Mouse (Mus musculus) Patski (cell line): Measurements from ENCODE around the gene Myd88. TPM values are rescaled to one million over a fixed set of nuclear protein-coding genes. Genes with fewer than 3 reads are reported as not detected.
"Not testable (repeated sequence)": the region's sequence is repeated elsewhere in the genome, so short reads cannot be mapped to it uniquely, and the experiment has no call there.

ENCODE experiments used
- ATAC-seq: fragments of 100-300 bp; one replicate; pipeline ENCODE4 v1.8.0; 2021
- CTCF ChIA-PET: fragments of 350-600 bp; sonication (Branson Sonifier 250); formaldehyde crosslinking; loops from one replicate; lab custom pipeline; 2022; ENCODE audit warnings: inconsistent platforms; lab: Charles Lee
- POLR2A ChIA-PET: fragments of 350-600 bp; sonication (Branson Sonifier 250); formaldehyde crosslinking; loops from one replicate; lab custom pipeline; 2022; ENCODE audit warnings: antibody characterized with exemption, inconsistent platforms; lab: Charles Lee
- DNase-seq: peaks from one replicate; pipeline ENCODE4 v3.0.0-alpha.2; 2011; ENCODE audit warnings: low read depth, low spot score
- H3K27me3 ChIP-seq: fragments of 371-371 bp; one replicate; pipeline ENCODE4 v1.5.1; 2021
- CTCF ChIP-seq: fragments of 100-300 bp; IDR thresholded peaks from one replicate; pipeline ENCODE4 v1.5.1; 2021
- in situ Hi-C: fragments of 300-500 bp; cut with MboI; formaldehyde crosslinking; loops from 3 replicates; pipeline ENCODE4 v1.11.1; 2018; ENCODE audit warnings: low pct_unique_long_range_greater_than_20kb, mixed read lengths
- polyA plus RNA-seq: library from polyadenylated mRNA; unstranded; gene quantifications from one replicate; pipeline ENCODE4 v1.2.3, GENCODE M21; 2021

The Myd88 gene
- polyA plus RNA-seq: 29.2 TPM

- DNase-seq (peak; percentile 97), ATAC-seq (peak; percentile 93)
- ChIA-PET CTCF (interaction anchor here (1.4 to 2.2 kb wide), 3 partner anchors 11 to 90 kb away, joined by 3 to 5 read pairs (median 3); no protein-coding TSS in a partner anchor), POLR2A (interaction anchor here (0.9 kb wide), 1 partner anchor 567 kb away, joined by 3 read pairs; no protein-coding TSS in a partner anchor)
- no peaks in the 10 kb centered on the region for H3K27me3 ChIP-seq
- in situ Hi-C loops: no loop called here
- TF ChIP-seq CTCF: no peak
These were observed at the start of gene Myd88 for GRCm38 (mm10) chr9:119340909-119341816. TSS of gene Myd88 (minus strand) at chr9:119341411.

- in situ Hi-C loops: no loop called here
- ChIA-PET POLR2A (no interaction called here), CTCF (interaction anchor here (0.8 kb wide), 1 partner anchor 29 kb away, joined by 3 read pairs; no protein-coding TSS in a partner anchor)
- no peak for DNase-seq
- ATAC-seq: no peak
- no peaks in the 10 kb centered on the region for H3K27me3 ChIP-seq
- no peak for TF ChIP-seq CTCF
These were observed 49.0 kb upstream of the Myd88 start for GRCm38 (mm10) chr9:119390214-119390613.

GRCm38 (mm10) chr9:119388956-119389355, 47.7 kb upstream of the Myd88 start:
- H3K27me3 ChIP-seq: no peaks in the 10 kb centered on the region
- ATAC-seq (no peak), DNase-seq (no peak)
- ChIA-PET POLR2A (no interaction called here), CTCF (no interaction called here)
- TF ChIP-seq CTCF: no peak
- in situ Hi-C loops: no loop called here

GRCm38 (mm10) chr9:119382603-119383002, 41.4 kb upstream of the Myd88 start:
- TF ChIP-seq CTCF: no peak
- no peaks in the 10 kb centered on the region for H3K27me3 ChIP-seq
- DNase-seq (no peak), ATAC-seq (no peak)
- ChIA-PET POLR2A (no interaction called here), CTCF (interaction anchor here (1.1 kb wide), 1 partner anchor 11 kb away, joined by 3 read pairs; no protein-coding TSS in a partner anchor)
- in situ Hi-C loops: no loop called here

- ATAC-seq: no peak
- no peak for TF ChIP-seq CTCF
- in situ Hi-C loops: no loop called here
- no peaks in the 10 kb centered on the region for H3K27me3 ChIP-seq
- ChIA-PET CTCF (interaction anchor here (1.6 kb wide), 1 partner anchor 67 kb away, joined by 3 read pairs; the partner anchor contains the start of gene Exog), POLR2A (no interaction called here)
- no peak for DNase-seq
These were observed 37.0 kb upstream of the Myd88 start for GRCm38 (mm10) chr9:119378231-119378630.

- no peak for DNase-seq
- no peaks in the 10 kb centered on the region for H3K27me3 ChIP-seq
- in situ Hi-C loops: no loop called here
- TF ChIP-seq CTCF: no peak
- CTCF ChIA-PET: no interaction called here
- ATAC-seq: no peak
- POLR2A ChIA-PET: no interaction called here
These were observed 34.3 kb upstream of the Myd88 start for GRCm38 (mm10) chr9:119375556-119375955.

GRCm38 (mm10) chr9:119375008-119375407, 33.8 kb upstream of the Myd88 start:
- POLR2A ChIA-PET: no interaction called here
- ATAC-seq: no peak
- no peaks in the 10 kb centered on the region for H3K27me3 ChIP-seq

GRCm38 (mm10) chr9:119371251-119371650, 30.0 kb upstream of the Myd88 start:
- in situ Hi-C loops: no loop called here
- POLR2A ChIA-PET: no interaction called here
- DNase-seq (no peak), ATAC-seq (no peak)
- TF ChIP-seq CTCF: no peak
- no peaks in the 10 kb centered on the region for H3K27me3 ChIP-seq
- CTCF ChIA-PET: interaction anchor here (2.7 kb wide), 1 partner anchor 59 kb away, joined by 9 read pairs; no protein-coding TSS in a partner anchor

More at GRCm38 (mm10) chr9:119375008-119375407, 33.8 kb upstream of the Myd88 start:
- no peak for TF ChIP-seq CTCF
- CTCF ChIA-PET: no interaction called here
- in situ Hi-C loops: no loop called here
- DNase-seq: no peak

- in situ Hi-C loops: not testable (repeated sequence)
These were observed 29.6 kb upstream of the Myd88 start for GRCm38 (mm10) chr9:119370770-119371169.

GRCm38 (mm10) chr9:119368367-119368766, 27.2 kb upstream of the Myd88 start:
- DNase-seq: no peak
- POLR2A ChIA-PET: no interaction called here
- in situ Hi-C loops: no loop called here
- ATAC-seq: no peak
- no peaks in the 10 kb centered on the region for H3K27me3 ChIP-seq
- no peak for TF ChIP-seq CTCF
- CTCF ChIA-PET: interaction anchor here (1.4 kb wide), 1 partner anchor 16 kb away, joined by 4 read pairs; no protein-coding TSS in a partner anchor

More at GRCm38 (mm10) chr9:119370770-119371169, 29.6 kb upstream of the Myd88 start:
- H3K27me3 ChIP-seq, DNase-seq, POLR2A ChIA-PET, ATAC-seq: not testable (repeated sequence)
- CTCF ChIA-PET: interaction anchor here (2.7 kb wide), 1 partner anchor 59 kb away, joined by 9 read pairs; no protein-coding TSS in a partner anchor

- POLR2A ChIA-PET: no interaction called here
- DNase-seq: no peak
- CTCF ChIA-PET: no interaction called here
- no peaks in the 10 kb centered on the region for H3K27me3 ChIP-seq
- ATAC-seq: no peak
- in situ Hi-C loops: no loop called here
- no peak for TF ChIP-seq CTCF
These were observed 24.1 kb upstream of the Myd88 start, which contains the start of gene Slc22a14 for GRCm38 (mm10) chr9:119365284-119365683. TSS of gene Slc22a14 (minus strand) at chr9:119365553.
